Mouse (Mus musculus) limb, embryonic 14.5 days (tissue): ENCODE results near the gene Kif13a. TPM values are rescaled to one million over a fixed set of nuclear protein-coding genes. Genes with fewer than 3 reads are reported as not detected.

Experiments
- ATAC-seq: fragments of 200-750 bp; cut with Nextera tagmentation; 2 replicates; pipeline ENCODE4 v1.8.0; 2017; ENCODE audit warnings: low read depth, moderate number of reproducible peaks, moderate TSS enrichment; ENCODE audit not compliant: low FRiP score
- DNase-seq: peaks from one replicate; pipeline ENCODE4 v3.0.0-alpha.2; 2015; ENCODE audit warnings: low spot score
- H3K27ac ChIP-seq: fragments of 300-500 bp; sonication (generic); replicated peaks from 2 replicates; pipeline ENCODE4 v1.5.1; 2014; ENCODE audit warnings: low read depth, mild to moderate bottlenecking, low read length, moderate library complexity, mixed read lengths
- H3K27me3 ChIP-seq: fragments of 300-500 bp; sonication (generic); 2 replicates; pipeline ENCODE4 v1.6.1; 2014; ENCODE audit warnings: low read length, mixed read lengths; ENCODE audit not compliant: control insufficient read depth, insufficient read depth
- H3K36me3 ChIP-seq: fragments of 300-500 bp; sonication (generic); 2 replicates; pipeline ENCODE4 v1.6.1; 2014; ENCODE audit warnings: mild to moderate bottlenecking, low read length, moderate library complexity, mixed read lengths; ENCODE audit not compliant: control insufficient read depth, insufficient read depth
- H3K4me1 ChIP-seq: fragments of 300-500 bp; sonication (generic); 2 replicates; pipeline ENCODE4 v1.6.1; 2014; ENCODE audit warnings: antibody characterized with exemption, low read length, mixed read lengths; ENCODE audit not compliant: control insufficient read depth, insufficient read depth
- H3K4me2 ChIP-seq: fragments of 300-500 bp; sonication (generic); replicated peaks from 2 replicates; pipeline ENCODE4 v1.6.1; 2014; ENCODE audit warnings: low read depth, mild to moderate bottlenecking, low read length, moderate library complexity; ENCODE audit not compliant: severe bottlenecking
- H3K4me3 ChIP-seq: fragments of 300-500 bp; sonication (generic); replicated peaks from 2 replicates; pipeline ENCODE4 v1.5.1; 2014; ENCODE audit warnings: low read length
- H3K9ac ChIP-seq: fragments of 300-500 bp; sonication (generic); 2 replicates; pipeline ENCODE4 v1.6.1; 2014; ENCODE audit warnings: mild to moderate bottlenecking, low read depth, low read length, moderate library complexity; ENCODE audit not compliant: severe bottlenecking
- H3K9me3 ChIP-seq: fragments of 300-500 bp; sonication (generic); 2 replicates; pipeline ENCODE4 v1.6.1; 2016; ENCODE audit warnings: low read length; ENCODE audit not compliant: control insufficient read depth
- POLR2A ChIP-seq: fragments of 200-500 bp; IDR thresholded peaks from 2 replicates; pipeline ENCODE4 v1.8.0; 2012; ENCODE audit warnings: inconsistent platforms, mild to moderate bottlenecking, moderate library complexity, borderline replicate concordance; ENCODE audit not compliant: insufficient read depth, insufficient read length; ENCODE audit errors: extremely low read depth
- WGBS: fragments of 180-500 bp; shearing (Covaris S2); extraction: QIAGEN DNeasy Blood & Tissue Kit; methylation state at CpG from one replicate; pipeline ENCODE4 v1.1.7; 2014; 5-methylcytosine and 5-hydroxymethylcytosine counted together
- polyA plus RNA-seq, 2 experiments: library from polyadenylated mRNA; depleted of rRNA in 1 of 2; stranded (reverse) in 1 of 2; unstranded in 1 of 2; fragments of >200 nt; fragmentation: Nextera tagmentation in 1 of 2; extraction: Ambion mirVana in 1 of 2; gene quantifications; 2 replicates each; pipeline versions ENCODE4 v1.2.1 to v1.2.3; 2012 to 2014

The Kif13a gene
- polyA plus RNA-seq, 2 experiments: 27.6 to 28.7 TPM

- Histone ChIP-seq H3K9me3 (no peaks in the 10 kb centered on the region), H3K36me3 (peaks cover 21% of the 10 kb centered on the region), H3K27me3 (no peaks in the 10 kb centered on the region), H3K4me1 (0 out of 2 replicates have a peak, but pooled peaks cover 9% of the 10 kb centered on the region), H3K9ac (no peak overlapping the region), H3K4me2 (no peak overlapping the region), H3K4me3 (no peak overlapping the region), H3K27ac (no peak overlapping the region)
- ATAC-seq: no peak
- 84% methylated on average over 3 of the region's 3 CpGs for WGBS
- TF ChIP-seq POLR2A: no peak
- no peak for DNase-seq
Observed at GRCm38 (mm10) chr13:46777461-46777860, 152.2 kb downstream of the Kif13a start.

GRCm38 (mm10) chr13:46776636-46777305, 152.9 kb downstream of the Kif13a start:
- H3K9me3 ChIP-seq: no peaks in the 10 kb centered on the region
- no peak overlapping the region for H3K27ac ChIP-seq
- no peak overlapping the region for H3K4me3 ChIP-seq
- no peak overlapping the region for H3K4me2 ChIP-seq
- H3K4me1 ChIP-seq: 0 out of 2 replicates have a peak, but pooled peaks cover 9% of the 10 kb centered on the region
- H3K9ac ChIP-seq: no peak overlapping the region
- ATAC-seq (no peak), DNase-seq (no peak)
- WGBS: 76% methylated on average over 14 of the region's 14 CpGs
- TF ChIP-seq POLR2A: no peak
- H3K27me3 ChIP-seq: no peaks in the 10 kb centered on the region
- H3K36me3 ChIP-seq: peaks cover 27% of the 10 kb centered on the region

DNA sequence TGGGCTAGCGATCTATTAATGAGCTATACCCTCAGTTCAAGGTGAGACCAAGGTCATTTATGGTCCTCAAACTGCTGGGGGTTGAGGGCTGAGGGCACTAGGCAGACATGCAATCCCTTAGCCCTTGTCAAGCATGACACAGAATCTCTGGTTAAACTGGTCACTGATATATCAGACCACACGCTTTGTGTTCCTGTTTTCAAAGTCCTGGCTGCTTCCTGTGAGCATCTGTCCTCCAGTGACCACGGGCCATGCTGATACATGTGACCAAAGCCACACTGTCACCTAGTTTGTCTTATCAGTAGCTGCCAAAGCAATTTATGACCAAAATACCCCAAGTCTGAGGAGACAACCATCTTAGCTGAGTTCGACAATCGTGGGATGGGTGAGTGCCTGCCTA, 154.7 kb downstream of the Kif13a start:
- no peak overlapping the region for H3K4me2 ChIP-seq
- no peaks in the 10 kb centered on the region for H3K9me3 ChIP-seq
- H3K27me3 ChIP-seq: no peaks in the 10 kb centered on the region
- no peak overlapping the region for H3K9ac ChIP-seq
- H3K27ac ChIP-seq: no peak overlapping the region
- H3K36me3 ChIP-seq: peaks cover 42% of the 10 kb centered on the region
- WGBS: 85% methylated on average over 5 of the region's 5 CpGs
- no peak for TF ChIP-seq POLR2A
- DNase-seq: no peak
- H3K4me1 ChIP-seq: 0 out of 2 replicates have a peak, but pooled peaks cover 3% of the 10 kb centered on the region
- ATAC-seq: no peak
- no peak overlapping the region for H3K4me3 ChIP-seq

DNA sequence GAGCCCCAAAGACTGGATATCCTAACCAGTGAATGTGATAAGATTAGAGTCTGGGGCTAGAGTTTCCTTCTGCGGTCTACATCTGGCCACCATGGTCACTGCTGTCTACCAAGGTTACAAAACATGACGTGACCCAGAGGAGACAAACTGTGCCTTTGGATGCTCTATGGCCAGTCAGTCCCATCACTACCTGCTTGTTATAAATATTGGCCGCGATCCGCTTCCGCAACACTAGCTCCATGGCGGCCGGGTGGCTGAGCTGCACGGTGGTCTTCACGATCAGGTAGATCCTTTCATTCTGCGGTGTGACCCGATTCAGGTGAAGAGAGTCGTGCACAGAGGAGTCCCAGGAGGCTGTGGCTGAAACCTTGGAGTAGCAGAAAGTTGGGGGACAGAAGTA, 157.1 kb downstream of the Kif13a start:
- Histone ChIP-seq H3K36me3 (peaks cover 58% of the 10 kb centered on the region), H3K4me1 (no peaks in the 10 kb centered on the region), H3K27me3 (no peaks in the 10 kb centered on the region), H3K9me3 (no peaks in the 10 kb centered on the region), H3K9ac (no peak overlapping the region), H3K4me2 (no peak overlapping the region), H3K27ac (no peak overlapping the region), H3K4me3 (no peak overlapping the region)
- no peak for DNase-seq
- WGBS: 96% methylated on average over 13 of the region's 13 CpGs
- ATAC-seq: no peak
- TF ChIP-seq POLR2A: no peak

DNA sequence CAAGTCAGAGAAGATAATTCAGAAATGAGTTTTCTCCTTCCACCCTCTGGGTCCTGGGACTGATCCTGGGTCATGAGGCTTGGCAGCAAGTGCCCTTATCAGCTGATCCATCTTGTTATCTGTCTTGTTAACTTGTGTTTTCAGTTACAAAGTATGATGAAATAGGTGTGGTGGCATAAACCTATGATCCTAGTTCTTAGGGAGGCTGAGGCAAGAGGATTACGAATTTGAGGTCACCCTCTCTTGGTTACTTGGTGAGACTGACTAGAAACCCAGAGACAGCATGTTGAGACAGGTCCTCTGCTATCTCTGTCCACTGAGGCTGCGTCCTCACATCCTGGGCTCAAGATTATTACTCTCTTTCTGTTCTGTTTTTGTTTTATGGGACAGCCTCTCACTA, 164.3 kb downstream of the Kif13a start:
- H3K4me1 ChIP-seq: no peaks in the 10 kb centered on the region
- H3K9ac ChIP-seq: no peak overlapping the region
- no peaks in the 10 kb centered on the region for H3K27me3 ChIP-seq
- H3K9me3 ChIP-seq: no peaks in the 10 kb centered on the region
- no peak for TF ChIP-seq POLR2A
- ATAC-seq (no peak), DNase-seq (no peak)
- H3K27ac ChIP-seq: no peak overlapping the region
- no peak overlapping the region for H3K4me2 ChIP-seq
- H3K36me3 ChIP-seq: peaks cover 69% of the 10 kb centered on the region
- 93% methylated on average over 2 of the region's 2 CpGs for WGBS
- H3K4me3 ChIP-seq: no peak overlapping the region
